Mouse (Mus musculus): ENCODE results near the gene Gm8237. TPM values are rescaled to one million over a fixed set of nuclear protein-coding genes. Genes with fewer than 3 reads are reported as not detected.

The Gm8237 gene
- total and polyA plus RNA-seq, 2 experiments from 2014 or later: 0.29 to 0.98 TPM

Other genes with a start within 250 kb of the Gm8237 start
- not detected in 2 replicates for gene Gm8265, start 247.4 kb downstream of the Gm8237 start, total RNA-seq (2014; rRNA removed)
- gene Gm8265, start 247.4 kb downstream of the Gm8237 start, polyA plus RNA-seq (2015; fragmentation: Nextera tagmentation; extraction: Ambion mirVana): not detected in 2 replicates
- not detected in 2 replicates for gene Gm9603, start 192.9 kb downstream of the Gm8237 start, total RNA-seq (2014; rRNA removed)
- not detected in 2 replicates for gene Gm9603, start 192.9 kb downstream of the Gm8237 start, polyA plus RNA-seq (2015; fragmentation: Nextera tagmentation; extraction: Ambion mirVana)
- gene Gm3373, start 138.8 kb downstream of the Gm8237 start, total RNA-seq (2014; rRNA removed): 0.62 and 1.3 TPM in 2 replicates
- gene Gm3373, start 138.8 kb downstream of the Gm8237 start, polyA plus RNA-seq (2015; fragmentation: Nextera tagmentation; extraction: Ambion mirVana): 0.53 and 0.81 TPM in 2 replicates
- 4.6 and 6.0 TPM in 2 replicates for gene Gm3383, start 72.4 kb downstream of the Gm8237 start, total RNA-seq (2014; rRNA removed)
- 4.9 and 5.4 TPM in 2 replicates for gene Gm3383, start 72.4 kb downstream of the Gm8237 start, polyA plus RNA-seq (2015; fragmentation: Nextera tagmentation; extraction: Ambion mirVana)
- gene Gm3424, start 50.1 kb downstream of the Gm8237 start, total RNA-seq (2014; rRNA removed): not detected in 2 replicates
- gene Gm3424, start 50.1 kb downstream of the Gm8237 start, polyA plus RNA-seq (2015; fragmentation: Nextera tagmentation; extraction: Ambion mirVana): not detected in 2 replicates
- gene Gm3248, start 81.4 kb upstream of the Gm8237 start, total RNA-seq (2014; rRNA removed): 1.2 and 2.2 TPM in 2 replicates
- gene Gm3248, start 81.4 kb upstream of the Gm8237 start, polyA plus RNA-seq (2015; fragmentation: Nextera tagmentation; extraction: Ambion mirVana): 2.6 TPM in 2 replicates
- gene Gm3453, start 98.8 kb upstream of the Gm8237 start, total RNA-seq (2014; rRNA removed): not detected in 2 replicates
- gene Gm3453, start 98.8 kb upstream of the Gm8237 start, polyA plus RNA-seq (2015; fragmentation: Nextera tagmentation; extraction: Ambion mirVana): not detected in 2 replicates
- gene Gm6337, start 177.9 kb upstream of the Gm8237 start, total RNA-seq (2014; rRNA removed): not detected in 2 replicates
- not detected in 2 replicates for gene Gm6337, start 177.9 kb upstream of the Gm8237 start, polyA plus RNA-seq (2015; fragmentation: Nextera tagmentation; extraction: Ambion mirVana)
- 3.8 TPM in 2 replicates for gene Gm8206, start 213.6 kb upstream of the Gm8237 start, total RNA-seq (2014; rRNA removed)
- gene Gm8206, start 213.6 kb upstream of the Gm8237 start, polyA plus RNA-seq (2015; fragmentation: Nextera tagmentation; extraction: Ambion mirVana): 4.7 and 5.2 TPM in 2 replicates
- 4.8 and 5.6 TPM in 2 replicates for gene Gm3468, start 228.3 kb upstream of the Gm8237 start, total RNA-seq (2014; rRNA removed)
- gene Gm3468, start 228.3 kb upstream of the Gm8237 start, polyA plus RNA-seq (2015; fragmentation: Nextera tagmentation; extraction: Ambion mirVana): 5.7 and 6.4 TPM in 2 replicates
- not detected in 2 replicates for gene Gm3476, start 245.4 kb upstream of the Gm8237 start, total RNA-seq (2014; rRNA removed)
- gene Gm3476, start 245.4 kb upstream of the Gm8237 start, polyA plus RNA-seq (2015; fragmentation: Nextera tagmentation; extraction: Ambion mirVana): not detected in 2 replicates

Measured in forebrain, postnatal 0 days (tissue).